Mouse (Mus musculus) thymus, adult 2 months (tissue): ENCODE measurements around the gene AI837181.

Source experiments
- CTCF ChIP-seq: fragments of 200-500 bp; IDR thresholded peaks from 2 replicates; pipeline ENCODE4 v1.5.1; 2012; ENCODE audit warnings: mild to moderate bottlenecking, control low read depth, low read length, moderate library complexity, borderline replicate concordance; ENCODE audit not compliant: control insufficient read depth, poor library complexity, insufficient read depth; ENCODE audit errors: extremely low read depth
- POLR2A ChIP-seq: fragments of 200-500 bp; IDR thresholded peaks from 2 replicates; pipeline ENCODE4 v1.6.1; 2012; ENCODE audit warnings: mild to moderate bottlenecking, low read length, control low read depth, moderate library complexity; ENCODE audit not compliant: control insufficient read depth, poor library complexity, insufficient read depth; ENCODE audit errors: extremely low read depth

GRCm38 (mm10) chr19:5430408-5430807 lies 5.5 kb downstream of the AI837181 start:
- no peak for TF ChIP-seq CTCF
- no peak for TF ChIP-seq POLR2A
